8 mouse cellular contexts compared by ENCODE assay signal in genomic region chr4:135246866-135247756, GRCm38 (mm10). TPM values are rescaled to one million over a fixed set of nuclear protein-coding genes. Genes with fewer than 3 reads are reported as not detected.
A peak's percentile ranks its signal among the peaks of the same experiment; 100 is the strongest.
DNase-seq lines count a peak whose midpoint lies in the region; ATAC-seq lines count a peak whose summit lies in the region.
"Had no signal": no experiment of that assay in that cellular context is flagged by ENCODE, and none has a peak within 500 bp of the region (broad histone marks: within the 10 kb centered on the region; RNA-seq: fewer than 3 reads in every experiment).

No protein-coding gene starts in this region.

- peak overlapping the region; percentile 35; the same call in 1 of the 2 replicates for H3K27ac ChIP-seq in heart, embryonic 15.5 days
- H3K27ac ChIP-seq in neural tube, embryonic 13.5 days (replicated peaks): 0 out of 2 replicates have a peak overlapping the region, but pooled peaks have one; percentile 15
- H3K27ac ChIP-seq in limb, embryonic 13.5 days: peak overlapping the region; percentile 39; the same call in 1 of the 2 replicates
- H3K27ac ChIP-seq: embryonic facial prominence, embryonic 15.5 days had no signal

- H3K27me3 ChIP-seq in heart, embryonic 15.5 days: no peaks in the 10 kb centered on the region
- no peaks in the 10 kb centered on the region for H3K27me3 ChIP-seq in neural tube, embryonic 13.5 days
- no peaks in the 10 kb centered on the region for H3K27me3 ChIP-seq in limb, embryonic 13.5 days
- H3K27me3 ChIP-seq: embryonic facial prominence, embryonic 15.5 days had no signal

- WGBS in heart, embryonic 15.5 days: 66% methylated on average over 23 of the region's 23 CpGs
- 65% methylated on average over 23 of the region's 23 CpGs for WGBS in neural tube, embryonic 13.5 days
- 49% methylated on average over 23 of the region's 23 CpGs for WGBS in limb, embryonic 13.5 days

- no peak overlapping the region for H3K4me3 ChIP-seq in heart, embryonic 15.5 days
- no peak overlapping the region for H3K4me3 ChIP-seq in neural tube, embryonic 13.5 days
- no peak overlapping the region for H3K4me3 ChIP-seq in limb, embryonic 13.5 days
- H3K4me3 ChIP-seq: embryonic facial prominence, embryonic 15.5 days had no signal

- no peak for DNase-seq in heart, adult 18-20 months
- no peak for DNase-seq in neural tube, embryonic 10.5 days (ENCODE audit: extremely low spot score, low spot score)
- DNase-seq in telencephalon, adult 2 months (ENCODE audit: low read depth, low spot score): peak; percentile 34
- DNase-seq in spleen, postnatal 36 days (ENCODE audit: low spot score in 2 of 2): no peak

- peaks cover 61% of the 10 kb centered on the region for H3K4me1 ChIP-seq in heart, embryonic 15.5 days (replicated peaks)
- peaks cover 38% of the 10 kb centered on the region for H3K4me1 ChIP-seq in neural tube, embryonic 13.5 days (replicated peaks)
- H3K4me1 ChIP-seq in limb, embryonic 13.5 days: peaks cover 51% of the 10 kb centered on the region

- H3K36me3 ChIP-seq in heart, embryonic 15.5 days: peaks cover 3% of the 10 kb centered on the region; the same call in 1 of the 2 replicates
- H3K36me3 ChIP-seq in neural tube, embryonic 13.5 days: no peaks in the 10 kb centered on the region
- peaks cover 12% of the 10 kb centered on the region; the same call in 1 of the 2 replicates for H3K36me3 ChIP-seq in limb, embryonic 13.5 days
- H3K36me3 ChIP-seq: embryonic facial prominence, embryonic 15.5 days had no signal

- H3K4me2 ChIP-seq in heart, embryonic 15.5 days: no peak overlapping the region
- H3K4me2 ChIP-seq in neural tube, embryonic 13.5 days: no peak overlapping the region
- H3K4me2 ChIP-seq in limb, embryonic 13.5 days (replicated peaks): 0 out of 2 replicates have a peak overlapping the region, but pooled peaks have one; percentile 7
- H3K4me2 ChIP-seq: embryonic facial prominence, embryonic 15.5 days had no signal

- no peak for ATAC-seq in heart, embryonic 15.5 days (replicated peaks; ENCODE audit: insufficient number of reproducible peaks, insufficient read depth, low FRiP score, low read depth)
- ATAC-seq in neural tube, embryonic 13.5 days (ENCODE audit: low read depth): 0 out of 2 replicates have a peak, but pooled peaks have one; percentile 27
- no peak for ATAC-seq in limb, embryonic 13.5 days (ENCODE audit: low FRiP score, low read depth)

- no peaks in the 10 kb centered on the region for H3K9me3 ChIP-seq in heart, embryonic 15.5 days (replicated peaks)
- H3K9me3 ChIP-seq in neural tube, embryonic 13.5 days: no peaks in the 10 kb centered on the region
- no peaks in the 10 kb centered on the region for H3K9me3 ChIP-seq in limb, embryonic 13.5 days
- H3K9me3 ChIP-seq: embryonic facial prominence, embryonic 15.5 days had no signal

- H3K9ac ChIP-seq in heart, embryonic 15.5 days: no peak overlapping the region
- H3K9ac ChIP-seq in neural tube, embryonic 13.5 days: no peak overlapping the region
- no peak overlapping the region for H3K9ac ChIP-seq in limb, embryonic 13.5 days
- H3K9ac ChIP-seq: embryonic facial prominence, embryonic 15.5 days had no signal

RNA-seq across cellular contexts. Expression of gene Clic4, which starts 25.5 kb away (rescaled TPM):
- 252 and 254 TPM in 2 replicates for polyA plus RNA-seq in heart, embryonic 15.5 days (2015; fragmentation: Nextera tagmentation; extraction: Ambion mirVana)
- 100 to 1,000 TPM; 253 to 258 TPM for total RNA-seq in heart, adult 18-20 months (2021)
- polyA plus RNA-seq in neural tube, embryonic 13.5 days (2015; fragmentation: Nextera tagmentation; extraction: Ambion mirVana): 76.3 and 84.4 TPM in 2 replicates
- 137 and 146 TPM in 2 replicates for polyA plus RNA-seq in limb, embryonic 13.5 days (2015; fragmentation: Nextera tagmentation; extraction: Ambion mirVana)
